Mouse (Mus musculus) neural tube, embryonic 12.5 days (tissue): Measurements from ENCODE around the gene Gm281. TPM values are rescaled to one million over a fixed set of nuclear protein-coding genes. Genes with fewer than 3 reads are reported as not detected.

Experiments used
- ATAC-seq: fragments of 200-750 bp; cut with Nextera tagmentation; 2 replicates; pipeline ENCODE4 v1.8.0; 2017; ENCODE audit warnings: low read depth, mild to moderate bottlenecking, moderate TSS enrichment, moderate library complexity; ENCODE audit not compliant: low FRiP score
- H3K27ac ChIP-seq: fragments of 300-500 bp; sonication (generic); 2 replicates; pipeline ENCODE4 v1.5.1; 2016
- H3K27me3 ChIP-seq: fragments of 300-500 bp; sonication (generic); replicated peaks from 2 replicates; pipeline ENCODE4 v1.6.1; 2016; ENCODE audit warnings: mild to moderate bottlenecking
- H3K36me3 ChIP-seq: fragments of 300-500 bp; sonication (generic); 2 replicates; pipeline ENCODE4 v1.6.1; 2016; ENCODE audit warnings: mild to moderate bottlenecking
- H3K4me1 ChIP-seq: fragments of 300-500 bp; sonication (generic); 2 replicates; pipeline ENCODE4 v1.6.1; 2016
- H3K4me2 ChIP-seq: fragments of 300-500 bp; sonication (generic); replicated peaks from 2 replicates; pipeline ENCODE4 v1.6.1; 2016; ENCODE audit warnings: mild to moderate bottlenecking
- H3K4me3 ChIP-seq: fragments of 300-500 bp; sonication (generic); 2 replicates; pipeline ENCODE4 v1.5.1; 2016
- H3K9ac ChIP-seq: fragments of 300-500 bp; sonication (generic); 2 replicates; pipeline ENCODE4 v1.6.1; 2016; ENCODE audit warnings: mild to moderate bottlenecking
- H3K9me3 ChIP-seq: fragments of 300-500 bp; sonication (generic); 2 replicates; pipeline ENCODE4 v1.6.1; 2016; ENCODE audit warnings: mild to moderate bottlenecking
- WGBS: fragments of 180-500 bp; shearing (Covaris S2); methylation state at CpG from one replicate; pipeline ENCODE4 v1.1.7; 2016; 5-methylcytosine and 5-hydroxymethylcytosine counted together
- polyA plus RNA-seq: library from polyadenylated mRNA; unstranded; fragments of >200 nt; fragmentation: Nextera tagmentation; extraction: Ambion mirVana; gene quantifications from 2 replicates; pipeline ENCODE4 v1.2.1, GENCODE M21; 2016

The Gm281 gene
- polyA plus RNA-seq, 1 experiment from 2014 or later, result 0.06 TPM

DNA sequence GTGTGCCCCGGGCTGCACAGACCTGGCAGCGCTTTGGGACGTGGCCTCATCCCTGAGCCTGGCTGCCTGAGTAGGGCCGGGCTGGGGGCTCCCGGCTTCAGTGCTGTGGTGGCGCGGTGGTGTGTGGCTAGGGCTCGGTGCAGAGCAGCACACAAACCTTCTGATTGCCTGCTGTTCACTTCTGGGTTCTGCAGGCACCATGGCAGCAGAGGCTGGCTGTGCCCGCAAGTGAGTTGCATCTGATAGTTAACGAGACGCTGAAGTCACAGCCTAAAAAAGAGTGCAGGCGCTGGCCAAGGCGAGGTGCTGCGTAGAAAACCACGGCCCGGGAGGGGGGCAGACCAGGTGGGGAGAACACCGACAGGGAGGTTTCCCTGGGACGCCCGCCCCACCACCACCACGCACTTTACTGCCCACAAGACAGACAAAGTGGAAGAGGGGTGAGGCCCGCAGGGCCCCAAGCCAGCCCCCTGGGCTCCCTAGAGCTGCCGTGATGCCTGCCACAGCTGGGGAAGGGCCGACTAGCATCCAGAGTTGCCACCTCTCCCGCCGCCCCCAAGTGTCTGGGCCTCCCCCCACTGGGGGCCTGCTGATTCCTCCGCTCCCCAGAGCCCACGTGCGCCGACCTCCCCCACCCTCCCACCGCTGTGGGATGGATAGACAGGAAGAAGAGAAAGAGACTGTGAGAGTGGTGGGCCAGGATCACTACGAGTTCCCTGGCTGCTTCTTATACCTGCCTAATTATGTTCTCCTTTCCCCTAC is 19.2 kb upstream of the Gm281 start:
- Histone ChIP-seq H3K9me3 (peaks cover 9% of the 10 kb centered on the region; the same call in 1 of the 2 replicates), H3K4me2 (peak overlapping the region; percentile 58), H3K4me3 (peak overlapping the region; percentile 25), H3K27ac (no peak overlapping the region), H3K27me3 (no peaks in the 10 kb centered on the region), H3K36me3 (no peaks in the 10 kb centered on the region), H3K9ac (peak overlapping the region; percentile 45; the same call in 1 of the 2 replicates), H3K4me1 (no peaks in the 10 kb centered on the region)
- peak; percentile 66 for ATAC-seq
- WGBS, result 42% methylated on average over 30 of the region's 31 CpGs

DNA sequence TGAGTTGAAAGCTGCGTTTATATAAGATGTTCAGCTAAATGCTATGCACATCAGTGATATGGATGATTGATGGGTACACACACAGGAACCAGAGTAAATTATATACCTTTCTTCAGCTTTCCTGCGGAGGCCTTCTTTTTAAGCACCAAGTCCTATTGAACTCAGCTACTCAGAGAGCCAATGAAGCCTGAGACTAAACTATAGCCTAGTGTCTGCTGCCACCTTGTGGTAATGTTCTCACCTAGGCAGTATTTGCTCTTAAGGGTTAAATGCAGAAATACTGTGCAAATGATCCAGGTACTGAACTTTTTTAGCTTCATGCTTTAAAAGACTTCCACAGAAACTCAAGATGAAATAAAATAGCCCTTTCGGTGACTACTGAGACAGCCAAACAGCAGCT is 3.4 kb upstream of the Gm281 start:
- Histone ChIP-seq H3K4me1 (no peaks in the 10 kb centered on the region), H3K27ac (no peak overlapping the region), H3K9me3 (no peaks in the 10 kb centered on the region), H3K4me2 (no peak overlapping the region), H3K36me3 (no peaks in the 10 kb centered on the region), H3K9ac (no peak overlapping the region), H3K4me3 (no peak overlapping the region), H3K27me3 (no peaks in the 10 kb centered on the region)
- ATAC-seq, result peak; percentile 63
- 44% methylated on average over 3 of the region's 3 CpGs for WGBS

DNA sequence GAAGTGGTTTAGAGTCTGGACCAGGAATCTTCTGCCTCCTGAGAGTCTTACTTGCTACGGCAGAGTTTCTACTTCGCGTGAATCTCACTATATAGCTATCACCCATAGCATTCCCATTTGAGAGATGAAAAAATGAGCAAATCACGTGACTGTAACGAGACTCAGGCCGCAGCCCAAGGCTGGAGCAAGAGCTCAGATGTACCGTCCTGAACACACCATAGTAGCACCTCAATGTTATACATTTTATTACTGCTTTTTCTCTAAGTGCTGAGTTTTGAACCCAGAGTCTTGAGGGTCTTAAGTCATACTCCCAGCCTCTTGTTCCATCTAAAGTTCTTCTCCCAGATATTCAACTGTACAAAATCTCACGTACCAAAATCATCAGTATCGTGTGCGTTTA is 2.9 kb upstream of the Gm281 start:
- no peaks in the 10 kb centered on the region for H3K4me1 ChIP-seq
- H3K4me2 ChIP-seq, result no peak overlapping the region
- no peak overlapping the region for H3K9ac ChIP-seq
- H3K27me3 ChIP-seq, result no peaks in the 10 kb centered on the region
- 91% methylated on average over 10 of the region's 10 CpGs for WGBS
- H3K9me3 ChIP-seq, result no peaks in the 10 kb centered on the region
- ATAC-seq, result peak; percentile 25; the same call in 1 of the 2 replicates
- H3K27ac ChIP-seq, result no peak overlapping the region
- H3K4me3 ChIP-seq, result no peak overlapping the region
- H3K36me3 ChIP-seq, result no peaks in the 10 kb centered on the region

DNA sequence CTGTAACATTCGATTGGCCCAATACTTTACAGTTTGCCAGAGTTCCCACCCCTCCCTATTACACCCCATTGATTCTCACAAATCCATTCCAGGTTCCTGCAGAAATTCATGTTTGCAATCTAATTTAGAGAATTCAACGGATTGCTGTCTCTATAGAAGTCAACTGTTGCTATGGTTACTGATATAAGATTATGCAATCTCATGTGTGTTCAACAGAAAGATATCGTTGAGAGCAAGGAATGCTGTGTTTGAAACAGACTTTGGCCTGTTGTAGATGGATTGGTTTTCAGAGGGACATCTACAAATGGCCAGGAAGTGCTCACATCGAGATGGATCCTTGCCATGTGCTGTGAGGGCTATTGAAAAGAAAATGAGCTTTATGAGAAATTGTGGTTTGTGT is 929 bp upstream of the Gm281 start:
- Histone ChIP-seq H3K4me1 (no peaks in the 10 kb centered on the region), H3K4me2 (no peak overlapping the region), H3K36me3 (no peaks in the 10 kb centered on the region), H3K27me3 (no peaks in the 10 kb centered on the region), H3K9ac (no peak overlapping the region), H3K9me3 (no peaks in the 10 kb centered on the region), H3K4me3 (no peak overlapping the region), H3K27ac (no peak overlapping the region)
- 90% methylated on average over 4 of the region's 4 CpGs for WGBS
- no peak for ATAC-seq

DNA sequence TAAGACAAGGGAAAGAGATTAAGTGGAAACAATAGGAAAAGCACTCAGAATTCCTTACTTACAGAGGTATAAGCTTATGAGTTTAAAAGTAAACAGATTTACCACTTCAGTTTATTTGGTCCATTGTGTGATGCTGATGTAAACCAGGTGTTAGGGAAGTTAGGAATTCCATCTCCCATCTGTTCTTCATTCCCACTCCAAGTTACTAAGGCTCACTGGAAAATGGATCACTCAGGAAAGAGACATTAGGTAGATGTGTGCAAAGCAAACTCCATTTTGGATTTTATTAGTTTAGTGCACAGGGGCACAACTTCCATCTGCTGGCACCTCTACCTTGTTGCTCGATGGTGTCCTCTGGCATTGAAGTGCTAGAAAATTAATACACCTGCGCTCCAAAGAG is 4.1 kb downstream of the Gm281 start:
- Histone ChIP-seq H3K4me2 (no peak overlapping the region), H3K9ac (no peak overlapping the region), H3K9me3 (no peaks in the 10 kb centered on the region), H3K27me3 (no peaks in the 10 kb centered on the region), H3K4me3 (no peak overlapping the region), H3K27ac (no peak overlapping the region), H3K4me1 (no peaks in the 10 kb centered on the region), H3K36me3 (no peaks in the 10 kb centered on the region)
- no peak for ATAC-seq
- 90% methylated on average over 2 of the region's 2 CpGs for WGBS

DNA sequence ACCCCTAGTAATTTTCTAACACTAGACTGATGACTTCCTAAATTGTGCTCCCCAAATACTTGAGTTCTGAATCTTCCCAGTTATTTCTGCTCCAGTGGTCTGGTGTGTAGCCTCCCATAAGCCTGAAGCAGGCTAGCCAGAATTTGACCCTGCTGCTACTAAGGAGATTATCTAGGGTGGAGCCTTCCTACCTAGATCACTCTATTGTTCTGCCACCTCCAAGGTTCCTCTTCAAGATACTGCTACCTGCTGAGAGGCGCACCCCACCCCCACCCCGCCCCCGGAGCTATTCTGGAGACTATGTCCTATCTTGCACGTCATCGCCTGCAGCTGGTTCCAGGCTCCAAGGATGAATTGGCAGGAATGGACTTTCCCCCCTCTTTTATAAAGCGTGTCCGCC is 7.1 kb downstream of the Gm281 start:
- no peak overlapping the region for H3K27ac ChIP-seq
- no peaks in the 10 kb centered on the region for H3K9me3 ChIP-seq
- H3K4me3 ChIP-seq, result no peak overlapping the region
- 90% methylated on average over 7 of the region's 7 CpGs for WGBS
- no peaks in the 10 kb centered on the region for H3K36me3 ChIP-seq
- no peaks in the 10 kb centered on the region for H3K27me3 ChIP-seq
- no peaks in the 10 kb centered on the region for H3K4me1 ChIP-seq
- ATAC-seq, result no peak
- no peak overlapping the region for H3K4me2 ChIP-seq
- no peak overlapping the region for H3K9ac ChIP-seq

DNA sequence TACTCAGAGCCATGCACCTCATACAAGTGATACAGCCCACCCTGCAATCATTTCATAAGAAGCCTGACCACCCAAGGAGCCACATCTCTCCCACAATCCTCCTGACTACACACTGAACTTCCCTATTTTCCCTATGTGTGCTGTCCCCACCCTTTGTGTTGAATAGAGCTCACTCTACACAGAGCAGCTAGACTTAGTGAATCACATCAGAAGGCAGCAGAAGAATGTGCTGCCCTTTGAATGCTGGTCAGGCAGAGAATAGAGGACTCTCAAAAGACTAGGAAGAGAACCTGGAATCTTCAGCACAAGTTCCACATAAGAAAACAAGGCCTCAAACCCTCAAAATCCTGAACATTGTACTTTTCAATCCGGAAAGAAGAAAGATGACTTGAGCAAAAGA is 7.8 kb downstream of the Gm281 start:
- H3K27me3 ChIP-seq, result no peaks in the 10 kb centered on the region
- ATAC-seq, result no peak
- no peak overlapping the region for H3K4me2 ChIP-seq
- WGBS, result 93% methylated on average over 1 of the region's 1 CpGs
- H3K9ac ChIP-seq, result no peak overlapping the region
- H3K9me3 ChIP-seq, result no peaks in the 10 kb centered on the region
- no peak overlapping the region for H3K27ac ChIP-seq
- H3K4me1 ChIP-seq, result no peaks in the 10 kb centered on the region
- no peak overlapping the region for H3K4me3 ChIP-seq
- H3K36me3 ChIP-seq, result no peaks in the 10 kb centered on the region

DNA sequence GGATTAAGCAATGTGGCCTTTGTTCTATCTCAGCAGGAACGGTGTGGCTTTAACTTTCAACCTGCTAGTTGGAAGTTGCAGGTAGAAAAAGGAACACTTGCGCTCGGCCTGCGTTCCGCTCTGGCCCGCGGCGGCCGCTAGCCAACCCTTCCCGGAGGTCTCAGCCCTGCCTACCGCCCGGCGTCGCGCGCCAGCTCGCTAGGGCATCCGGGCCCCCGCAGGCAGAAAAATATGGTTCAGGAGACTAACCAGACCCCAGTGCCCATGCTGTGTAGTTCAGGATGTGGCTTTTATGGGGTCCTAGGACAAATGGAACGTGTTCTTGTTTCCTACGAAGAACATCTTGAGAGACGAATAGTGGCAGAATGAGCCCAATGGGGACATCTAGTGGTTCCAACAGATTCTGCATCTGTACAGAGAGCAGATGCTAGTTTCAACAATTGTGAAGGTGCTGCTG is 12.6 kb downstream of the Gm281 start:
- H3K4me1 ChIP-seq, result no peaks in the 10 kb centered on the region
- H3K9ac ChIP-seq, result peak overlapping the region; percentile 73; the same call in 1 of the 2 replicates
- H3K4me2 ChIP-seq, result peak overlapping the region; percentile 81
- peak; percentile 86 for ATAC-seq
- H3K27ac ChIP-seq, result no peak overlapping the region
- H3K4me3 ChIP-seq, result peak overlapping the region; percentile 49
- under 1% methylated on average over 22 of the region's 22 CpGs for WGBS
- no peaks in the 10 kb centered on the region for H3K36me3 ChIP-seq
- H3K27me3 ChIP-seq, result no peaks in the 10 kb centered on the region
- no peaks in the 10 kb centered on the region for H3K9me3 ChIP-seq

DNA sequence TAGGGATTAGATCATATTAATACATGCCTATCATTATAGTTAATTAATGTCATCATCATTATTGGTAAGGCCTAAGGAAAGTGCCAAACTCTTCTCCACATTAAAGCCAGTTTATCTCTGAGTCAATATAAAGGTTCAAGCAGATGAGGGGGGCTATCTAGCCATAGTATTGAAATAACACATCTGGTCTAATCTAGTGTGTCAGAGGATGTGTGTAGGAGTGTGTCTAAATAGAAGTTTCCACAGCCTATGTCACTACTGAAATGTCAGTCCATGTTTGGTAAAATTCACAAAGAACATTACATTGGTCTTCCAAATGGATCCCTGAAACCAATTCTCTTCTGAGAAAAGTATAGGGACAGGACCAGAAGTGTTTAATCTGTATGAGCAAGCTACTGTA is 19.1 kb downstream of the Gm281 start:
- Histone ChIP-seq H3K4me1 (no peaks in the 10 kb centered on the region), H3K9me3 (no peaks in the 10 kb centered on the region), H3K27me3 (no peaks in the 10 kb centered on the region), H3K4me3 (no peak overlapping the region), H3K9ac (no peak overlapping the region), H3K36me3 (no peaks in the 10 kb centered on the region), H3K4me2 (no peak overlapping the region), H3K27ac (no peak overlapping the region)
- no peak for ATAC-seq

DNA sequence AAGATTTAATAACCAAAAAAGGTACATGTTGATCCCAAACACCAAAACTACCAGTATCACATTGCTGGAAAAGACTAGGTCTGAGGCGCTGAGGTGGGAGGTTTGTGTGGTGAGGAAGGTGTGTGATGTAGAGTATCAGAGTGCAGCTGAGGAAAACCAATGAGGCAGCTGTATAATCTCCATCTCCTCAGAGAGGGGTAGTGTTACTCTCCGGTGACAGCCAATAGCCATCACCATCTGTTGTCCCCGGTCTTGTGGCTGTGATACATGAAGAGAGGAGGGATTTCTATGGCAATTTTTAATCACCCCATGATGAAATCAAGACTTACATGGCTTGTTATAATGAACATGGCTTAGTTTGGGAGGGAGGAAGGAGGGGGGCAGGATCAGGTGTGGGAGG is 20.5 kb downstream of the Gm281 start:
- H3K4me1 ChIP-seq, result no peaks in the 10 kb centered on the region
- WGBS, result 80% methylated on average over 3 of the region's 3 CpGs
- no peak overlapping the region for H3K4me3 ChIP-seq
- no peaks in the 10 kb centered on the region for H3K27me3 ChIP-seq
- no peak overlapping the region for H3K4me2 ChIP-seq
- no peaks in the 10 kb centered on the region for H3K9me3 ChIP-seq
- ATAC-seq, result no peak
- H3K36me3 ChIP-seq, result no peaks in the 10 kb centered on the region
- no peak overlapping the region for H3K27ac ChIP-seq
- H3K9ac ChIP-seq, result no peak overlapping the region

DNA sequence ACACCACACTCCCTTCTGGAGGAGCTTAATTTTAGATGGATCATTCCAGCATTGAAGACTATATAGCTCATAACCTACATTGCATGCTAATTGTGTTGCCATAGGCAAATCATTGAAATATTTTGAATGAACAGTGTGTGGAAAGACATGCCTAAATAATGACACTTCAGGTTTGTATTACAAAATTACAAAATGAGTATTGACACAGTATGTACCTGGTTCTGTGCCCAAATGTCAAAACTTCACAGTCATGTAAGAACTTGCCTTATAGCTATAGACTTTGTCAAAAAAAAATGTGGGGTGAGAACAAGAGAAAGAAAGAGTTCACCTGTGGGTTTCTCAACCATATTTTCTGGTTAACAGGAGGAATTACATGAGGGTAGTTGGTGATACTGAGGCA is 52.9 kb downstream of the Gm281 start:
- ATAC-seq, result no peak
- H3K4me1 ChIP-seq, result no peaks in the 10 kb centered on the region
- no peaks in the 10 kb centered on the region for H3K9me3 ChIP-seq
- no peaks in the 10 kb centered on the region for H3K36me3 ChIP-seq
- no peak overlapping the region for H3K4me3 ChIP-seq
- H3K9ac ChIP-seq, result no peak overlapping the region
- no peaks in the 10 kb centered on the region for H3K27me3 ChIP-seq
- H3K27ac ChIP-seq, result no peak overlapping the region
- H3K4me2 ChIP-seq, result no peak overlapping the region

DNA sequence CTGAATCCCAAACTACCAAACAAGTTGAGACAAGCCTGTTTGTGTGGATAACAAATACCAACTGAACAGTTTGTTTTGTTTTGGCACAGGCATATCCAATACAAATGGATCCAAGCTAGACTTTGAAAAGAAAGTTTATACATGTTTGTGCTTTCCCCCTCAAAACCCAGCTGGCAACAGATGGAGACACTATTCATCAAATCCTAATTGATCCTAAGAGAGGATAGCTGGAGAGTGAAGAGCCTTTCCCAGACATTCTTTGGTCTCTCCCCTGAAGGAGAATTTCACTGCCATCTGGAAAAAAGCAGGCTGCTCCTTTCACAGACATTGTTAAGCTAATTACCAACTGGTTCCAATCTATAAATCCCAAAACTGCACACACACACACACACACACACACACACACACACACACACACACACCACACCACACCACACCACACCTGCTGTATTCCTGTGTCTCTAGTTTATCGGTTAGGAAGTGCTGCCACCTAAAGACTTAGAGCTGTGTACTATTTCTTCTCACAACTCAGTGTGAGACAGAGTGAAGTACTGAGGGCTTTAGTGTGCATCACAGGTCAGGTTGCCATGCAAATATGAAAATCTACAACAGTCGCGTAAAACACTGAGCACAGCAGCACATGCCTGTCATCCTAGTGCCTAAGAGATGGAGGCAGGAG is 101.3 kb downstream of the Gm281 start:
- H3K27ac ChIP-seq, result no peak overlapping the region
- no peaks in the 10 kb centered on the region for H3K27me3 ChIP-seq
- no peak overlapping the region for H3K4me2 ChIP-seq
- H3K4me3 ChIP-seq, result no peak overlapping the region
- ATAC-seq, result peak; percentile 78
- 90% methylated on average over 3 of the region's 3 CpGs for WGBS
- H3K36me3 ChIP-seq, result no peaks in the 10 kb centered on the region
- H3K9me3 ChIP-seq, result no peaks in the 10 kb centered on the region
- H3K4me1 ChIP-seq, result no peaks in the 10 kb centered on the region
- H3K9ac ChIP-seq, result no peak overlapping the region

DNA sequence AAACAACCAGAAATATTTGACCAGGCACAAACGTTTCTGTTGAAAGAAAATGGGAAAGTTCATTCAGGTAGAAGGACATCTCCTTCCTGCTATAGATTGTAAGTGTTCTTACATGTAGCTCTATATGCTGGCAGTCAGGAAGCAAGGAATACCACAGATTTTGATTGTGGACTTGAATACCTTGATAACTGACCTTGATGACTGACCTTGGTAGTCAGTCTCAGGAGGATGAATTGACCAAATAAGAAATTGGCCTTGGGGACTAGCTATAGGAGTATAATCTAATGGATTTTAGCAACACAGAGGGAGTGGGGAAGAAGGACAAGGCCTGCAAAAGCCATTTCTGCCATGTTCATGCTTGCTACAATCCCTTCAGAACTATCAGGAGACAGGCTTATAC is 123.8 kb downstream of the Gm281 start:
- no peak overlapping the region for H3K4me2 ChIP-seq
- H3K4me3 ChIP-seq, result no peak overlapping the region
- no peak for ATAC-seq
- no peak overlapping the region for H3K27ac ChIP-seq
- no peaks in the 10 kb centered on the region for H3K9me3 ChIP-seq
- WGBS, result 55% methylated on average over 1 of the region's 1 CpGs
- H3K36me3 ChIP-seq, result no peaks in the 10 kb centered on the region
- H3K4me1 ChIP-seq, result no peaks in the 10 kb centered on the region
- no peak overlapping the region for H3K9ac ChIP-seq
- no peaks in the 10 kb centered on the region for H3K27me3 ChIP-seq
